Mouse (Mus musculus): ENCODE measurements at regions not wholly inside any gene's neighbourhood (a gene's known extent, or its start where the extent isn't known, plus 50 kb on each side); places are given as distances from the start of the nearest gene placed in this dataset.

GRCm38 (mm10) chr10:119028480-119029137 lies 158.6 kb upstream of the Dyrk2 start:
- TF ChIP-seq CTCF (conservative IDR thresholded peaks at IDR 0.05; ENCODE audit: low read length) = no peak
- no peak for TF ChIP-seq POU5F1 (IDR thresholded peaks at IDR 0.05; ENCODE audit: borderline replicate concordance, low read length)
- no peak for TF ChIP-seq NANOG (IDR thresholded peaks at IDR 0.05; ENCODE audit: borderline replicate concordance, low read length)

Data from E14TG2a.4 (cell line).